Mouse (Mus musculus) lung, postnatal 0 days (tissue): ENCODE measurements around the gene Tpr. TPM values are rescaled to one million over a fixed set of nuclear protein-coding genes. Genes with fewer than 3 reads are reported as not detected.

ENCODE experiments used
- ATAC-seq: fragments of 200-750 bp; cut with Nextera tagmentation; 2 replicates; pipeline ENCODE4 v1.8.0; 2017; ENCODE audit warnings: moderate library complexity
- DNase-seq: peaks from one replicate; pipeline ENCODE4 v3.0.0-alpha.2; 2016; ENCODE audit warnings: low spot score
- H3K27ac ChIP-seq: fragments of 300-500 bp; sonication (generic); 2 replicates; pipeline ENCODE4 v1.5.1; 2014; ENCODE audit warnings: antibody characterized with exemption, mild to moderate bottlenecking, low read length, mixed read lengths
- H3K27me3 ChIP-seq: fragments of 300-500 bp; sonication (generic); replicated peaks from 2 replicates; pipeline ENCODE4 v1.6.1; 2014; ENCODE audit warnings: low read length, mixed read lengths; ENCODE audit not compliant: insufficient read depth
- H3K36me3 ChIP-seq: fragments of 300-500 bp; sonication (generic); 2 replicates; pipeline ENCODE4 v1.6.1; 2014; ENCODE audit warnings: low read length, mixed read lengths; ENCODE audit not compliant: insufficient read depth
- H3K4me1 ChIP-seq: fragments of 300-500 bp; sonication (generic); 2 replicates; pipeline ENCODE4 v1.6.1; 2014; ENCODE audit warnings: antibody characterized with exemption, low read depth, low read length, mixed read lengths; ENCODE audit not compliant: insufficient read depth
- H3K4me2 ChIP-seq: fragments of 300-500 bp; sonication (generic); replicated peaks from 2 replicates; pipeline ENCODE4 v1.6.1; 2014; ENCODE audit warnings: low read depth, mild to moderate bottlenecking, low read length, moderate library complexity, mixed read lengths
- H3K4me3 ChIP-seq: fragments of 300-500 bp; sonication (generic); 2 replicates; pipeline ENCODE4 v1.5.1; 2014; ENCODE audit warnings: low read depth, low read length
- H3K9ac ChIP-seq: fragments of 300-500 bp; sonication (generic); replicated peaks from 2 replicates; pipeline ENCODE4 v1.6.1; 2014; ENCODE audit warnings: low read depth, mild to moderate bottlenecking
- H3K9me3 ChIP-seq: fragments of 300-500 bp; sonication (generic); 2 replicates; pipeline ENCODE4 v1.6.1; 2016; ENCODE audit warnings: low read length, mixed read lengths
- CTCF ChIP-seq: IDR thresholded peaks from 2 replicates; pipeline ENCODE4 v1.5.1; 2016; ENCODE audit warnings: antibody characterized with exemption, mild to moderate bottlenecking
- EP300 ChIP-seq: IDR thresholded peaks from 2 replicates; pipeline ENCODE4 v1.6.1; 2016; ENCODE audit warnings: antibody characterized with exemption, mild to moderate bottlenecking, control low read depth
- WGBS: fragments of 180-500 bp; shearing (Covaris S2); extraction: QIAGEN DNeasy Blood & Tissue Kit; methylation state at CpG from one replicate; pipeline ENCODE4 v1.1.7; 2014; 5-methylcytosine and 5-hydroxymethylcytosine counted together
- polyA plus RNA-seq: library from polyadenylated mRNA; unstranded; fragments of >200 nt; fragmentation: Nextera tagmentation; extraction: Ambion mirVana; gene quantifications from 2 replicates; pipeline ENCODE4 v1.2.1, GENCODE M21; 2015

The Tpr gene
- polyA plus RNA-seq, 1 experiment from 2014 or later: 124 TPM

GRCm38 (mm10) chr1:150497690-150498089 is 105.1 kb downstream of the Tpr start:
- ATAC-seq: peak; percentile 84
- 28% methylated on average over 2 of the region's 2 CpGs for WGBS
- TF ChIP-seq EP300 (peak; percentile 85), CTCF (peak; percentile 73)
- peak; percentile 91 for DNase-seq
- H3K4me2 ChIP-seq: no peak overlapping the region
- no peaks in the 10 kb centered on the region for H3K9me3 ChIP-seq
- H3K4me1 ChIP-seq: no peaks in the 10 kb centered on the region
- no peaks in the 10 kb centered on the region for H3K27me3 ChIP-seq
- H3K36me3 ChIP-seq: no peaks in the 10 kb centered on the region
- H3K27ac ChIP-seq: no peak overlapping the region
- no peak overlapping the region for H3K9ac ChIP-seq
- H3K4me3 ChIP-seq: no peak overlapping the region

GRCm38 (mm10) chr1:150498177-150498576 is 105.5 kb downstream of the Tpr start:
- TF ChIP-seq EP300 (no peak), CTCF (no peak)
- H3K9ac ChIP-seq: no peak overlapping the region
- H3K4me3 ChIP-seq: no peak overlapping the region
- H3K9me3 ChIP-seq: no peaks in the 10 kb centered on the region
- no peak for DNase-seq
- no peak overlapping the region for H3K4me2 ChIP-seq
- H3K27ac ChIP-seq: no peak overlapping the region
- 81% methylated on average over 2 of the region's 2 CpGs for WGBS
- ATAC-seq: no peak
- H3K4me1 ChIP-seq: no peaks in the 10 kb centered on the region
- no peaks in the 10 kb centered on the region for H3K36me3 ChIP-seq
- no peaks in the 10 kb centered on the region for H3K27me3 ChIP-seq

Other genes with a start within 250 kb of the Tpr start
- not detected in 2 replicates for gene Pdc, start 73.4 kb upstream of the Tpr start, polyA plus RNA-seq
- gene Odr4, start 242 bp downstream of the Tpr start, polyA plus RNA-seq: 39.1 and 43.4 TPM in 2 replicates
- gene Prg4, start 73.3 kb downstream of the Tpr start, polyA plus RNA-seq: 0.51 and 0.69 TPM in 2 replicates